Mouse (Mus musculus) layer of hippocampus, adult 18-20 months (tissue): ENCODE results near the gene Pnp. TPM values are rescaled to one million over a fixed set of nuclear protein-coding genes. Genes with fewer than 3 reads are reported as not detected.
"Not testable (repeated sequence)": the region's sequence is repeated elsewhere in the genome, so short reads cannot be mapped to it uniquely, and the experiment has no call there.

ENCODE experiments used
- DNase-seq, 2 experiments: peaks; one replicate each; pipeline ENCODE4 v3.0.0; 2022; ENCODE audit warnings: low spot score in 2 of 2
- long read RNA-seq: library from polyadenylated mRNA; stranded (forward); transcript quantifications from one replicate; pipeline ENCODE4 v2.0.0, GENCODE M21; 2021
- total RNA-seq, 2 experiments: library from RNA; stranded (reverse); gene quantifications; 2 replicates each; pipeline ENCODE4 v1.2.3; 2021

Gene Pnp
- 10 to 100 TPM; 13.1 to 18.3 TPM for total RNA-seq
- long read RNA-seq, partial matches to known transcripts = 1 of 4 reads
- long read RNA-seq, other reads (novel, unspliced or antisense) = 0 of 4 reads

DNA sequence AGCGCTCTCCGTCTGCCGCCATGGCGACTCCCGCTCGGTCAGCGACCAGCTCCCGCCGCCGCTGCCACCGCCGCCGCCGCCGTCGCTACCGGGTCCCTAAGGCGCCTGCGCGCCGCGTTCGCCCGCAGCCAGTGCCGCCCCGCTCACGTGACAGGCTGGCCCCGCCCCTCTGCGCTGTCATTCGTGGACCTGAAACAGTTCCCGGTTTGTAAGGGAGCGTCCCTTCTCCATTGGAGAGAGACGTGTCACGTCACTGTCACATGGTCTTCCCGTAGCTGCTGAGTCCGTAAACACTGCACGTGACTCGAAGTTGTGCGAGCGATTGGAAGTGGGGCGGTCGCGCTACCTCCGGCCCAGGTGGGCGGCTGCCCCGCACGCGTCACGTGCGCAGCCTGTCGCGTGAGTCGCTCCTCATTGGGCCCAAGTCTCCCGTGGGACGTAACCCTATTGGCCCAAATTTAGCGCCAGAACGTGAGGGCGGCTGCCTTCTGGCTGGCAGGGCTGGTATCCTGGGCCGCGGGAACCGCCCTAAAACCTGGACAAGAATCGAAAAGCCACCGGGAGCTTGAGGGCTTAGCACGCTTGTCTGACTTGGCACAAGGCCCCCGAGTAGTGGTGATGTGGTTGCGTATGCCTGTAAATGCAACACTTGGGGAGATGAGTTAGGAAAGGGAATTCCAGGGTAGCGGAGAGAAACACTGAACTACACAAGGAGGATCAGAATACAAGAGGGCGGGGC is at the start of gene Pnp, which contains the start of gene Pip4p1:
TSS of gene Pnp (plus strand) at position 329 of the 739 bp plus-strand sequence.
TSS of gene Pip4p1 (minus strand) at position 103 of the 739 bp plus-strand sequence.
- peak; percentile 99 for DNase-seq

DNA sequence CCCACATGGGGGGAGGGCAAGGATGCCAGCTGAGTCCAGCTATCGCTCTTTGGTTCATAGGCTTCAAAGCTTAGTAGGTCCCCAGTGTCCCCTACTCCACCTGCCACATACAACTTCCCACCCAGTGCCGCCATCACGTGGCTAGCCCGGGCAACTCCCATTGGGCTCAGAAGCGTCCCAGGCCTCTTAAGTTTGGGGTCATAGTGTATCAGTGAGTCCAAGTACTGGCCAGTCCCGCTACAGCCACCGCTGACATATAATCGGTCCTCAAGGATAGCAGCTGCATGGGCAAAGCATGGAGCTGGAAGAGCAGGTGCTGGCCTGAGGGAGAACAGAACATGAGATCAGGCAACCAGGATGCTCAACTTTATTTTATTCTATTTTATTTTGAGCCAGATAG is 39.3 kb upstream of the Pnp start:
- no peak for DNase-seq

DNA sequence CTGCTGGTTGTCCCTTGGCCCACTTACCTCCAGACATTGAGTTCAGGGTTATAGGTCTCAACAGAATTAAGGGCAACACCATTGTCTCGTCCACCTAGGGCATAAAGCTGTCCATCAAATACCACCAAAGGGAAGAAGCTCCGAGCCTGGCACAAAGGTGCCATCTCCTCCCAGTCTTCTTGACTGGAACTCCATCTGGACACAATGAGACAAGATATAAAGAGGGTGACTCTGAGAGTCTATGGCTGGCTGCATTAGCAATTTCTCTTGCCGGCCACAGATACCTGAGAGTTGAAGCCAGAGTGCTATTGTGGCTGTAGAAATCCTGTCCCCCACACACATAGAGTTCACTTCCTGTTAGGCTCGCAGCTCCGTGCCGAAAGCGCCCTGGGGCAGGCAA is 38.8 kb upstream of the Pnp start:
- no peak for DNase-seq

DNA sequence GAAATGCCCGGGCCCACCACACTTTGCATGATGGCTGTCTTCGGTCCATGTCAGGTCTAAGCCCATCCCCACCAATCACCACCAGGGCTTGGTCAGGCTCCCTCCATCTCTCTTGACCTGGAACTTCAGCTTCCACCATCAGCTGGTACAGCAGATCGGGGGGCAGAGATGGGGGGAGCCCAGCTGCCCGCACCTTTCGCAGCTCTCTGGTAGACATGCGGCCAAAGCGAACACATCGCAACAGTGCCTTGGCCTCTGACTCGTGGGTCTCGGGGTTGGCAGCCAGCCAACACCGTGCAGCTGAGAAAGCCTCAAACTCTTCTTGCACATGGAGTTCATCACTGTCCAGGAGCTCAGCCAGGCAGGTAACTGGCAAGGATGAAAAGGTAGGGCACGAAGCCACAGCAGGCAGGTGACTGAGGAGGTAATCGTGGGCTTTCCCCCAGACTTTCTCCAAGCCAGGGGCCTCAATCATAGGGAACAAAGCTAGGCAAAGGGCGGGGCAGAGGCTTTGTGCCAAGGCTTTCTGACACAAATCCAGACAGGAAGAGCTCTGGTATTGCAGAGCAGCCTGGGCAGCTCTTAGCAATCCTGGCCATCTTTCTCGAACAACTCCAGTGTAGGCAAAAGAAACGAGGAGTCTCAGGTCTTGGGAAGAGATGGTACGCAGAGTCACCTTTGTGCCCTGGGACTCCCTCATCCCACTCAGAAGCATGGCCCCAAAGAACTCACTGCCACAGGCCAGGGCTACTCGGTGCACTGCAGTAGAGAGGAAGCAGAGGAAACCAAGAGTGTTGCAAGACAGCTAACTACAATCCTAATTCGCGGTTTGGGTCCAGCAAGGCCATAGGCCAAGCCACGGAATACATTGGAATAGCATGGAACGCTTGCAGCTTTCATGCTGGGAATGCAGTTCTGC is 38.1 kb upstream of the Pnp start:
- DNase-seq = no peak

DNA sequence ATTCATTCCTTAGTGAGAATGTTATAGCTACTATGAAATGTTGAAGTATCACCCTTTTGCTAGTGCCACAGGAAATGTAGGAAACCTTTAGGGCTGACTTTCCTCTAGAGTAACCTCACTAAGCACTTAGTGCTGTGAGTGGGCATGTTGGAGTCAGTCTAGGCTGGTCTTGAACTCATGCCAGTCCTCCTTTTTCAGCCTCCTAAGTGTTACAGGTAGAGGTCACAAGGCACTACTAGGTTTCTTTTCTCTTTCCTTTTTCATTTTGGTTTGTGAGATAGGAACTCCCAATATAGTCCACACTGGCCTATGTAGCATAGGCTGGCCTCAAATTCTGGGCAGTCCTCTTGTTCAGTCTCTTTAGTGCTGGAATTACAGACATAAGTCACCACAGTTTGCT is 35.5 kb upstream of the Pnp start:
- DNase-seq = no peak

DNA sequence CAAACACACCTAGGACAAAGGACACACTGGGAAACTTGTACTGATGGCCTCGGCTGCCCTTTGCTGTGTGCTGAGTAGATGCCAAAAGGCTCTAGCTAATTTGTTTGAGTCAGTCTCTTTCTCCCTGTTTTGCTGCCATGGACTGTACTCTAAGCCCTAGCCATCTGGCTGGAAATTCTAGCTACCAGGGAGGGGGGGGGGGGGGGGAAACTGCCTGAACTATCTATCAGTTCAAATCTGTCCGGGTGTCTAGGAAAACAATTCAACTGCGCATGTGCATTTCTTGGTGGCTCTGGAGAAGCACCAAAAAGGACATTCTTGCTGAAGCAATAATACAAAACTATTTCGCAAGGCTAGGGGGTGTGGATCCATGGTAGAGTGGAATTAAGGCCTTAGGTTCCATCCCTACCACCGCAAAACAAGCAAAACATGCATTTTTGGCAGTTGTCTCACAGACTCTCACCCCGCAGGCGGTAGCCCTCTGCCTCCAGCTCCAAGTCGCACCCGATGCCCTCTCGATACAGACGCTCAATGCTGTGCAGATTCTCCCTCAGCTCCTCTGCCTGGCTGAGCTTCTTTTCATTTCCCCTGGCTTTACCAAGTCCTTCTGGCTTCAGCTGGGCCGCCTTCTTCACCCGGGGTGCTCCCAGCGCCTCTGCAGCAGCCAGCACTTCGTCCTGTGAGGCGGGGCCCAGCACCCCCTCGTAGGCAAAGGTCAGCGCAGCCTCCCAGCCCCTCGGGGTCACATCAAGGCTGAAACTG is 34.7 kb upstream of the Pnp start:
- peak; percentile 39 to 84 for DNase-seq

DNA sequence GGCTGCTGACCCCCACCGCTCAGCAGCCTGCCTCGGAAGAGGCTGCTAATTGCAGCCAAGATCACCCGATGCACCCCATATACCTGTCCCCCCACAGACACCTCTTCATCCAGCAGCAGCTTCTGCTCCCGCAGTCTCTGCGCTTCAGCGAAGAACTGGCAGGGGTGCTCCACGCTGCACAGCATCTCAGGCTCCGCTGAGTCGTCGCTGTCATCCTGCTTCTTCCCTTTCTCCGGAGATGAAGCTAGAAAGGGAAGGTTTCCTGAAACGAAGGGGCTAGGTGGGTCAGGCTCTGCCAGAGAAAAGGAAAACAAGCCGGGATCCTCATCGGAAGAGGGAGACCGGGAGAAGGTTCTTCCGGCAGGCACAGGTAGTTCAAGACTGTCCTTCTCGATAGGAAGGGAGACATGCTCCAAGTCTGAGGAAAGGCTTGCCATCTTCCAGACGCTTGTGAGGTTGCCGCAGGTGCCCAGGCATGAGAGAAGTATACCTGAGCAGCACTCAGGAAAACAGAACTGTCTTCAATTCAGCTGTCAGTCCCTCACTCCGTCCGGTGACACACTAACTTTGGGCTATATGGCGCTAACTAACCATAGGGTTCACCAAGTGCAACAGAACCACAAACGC is 34.0 kb upstream of the Pnp start:
- DNase-seq = peak; percentile 15 to 42

DNA sequence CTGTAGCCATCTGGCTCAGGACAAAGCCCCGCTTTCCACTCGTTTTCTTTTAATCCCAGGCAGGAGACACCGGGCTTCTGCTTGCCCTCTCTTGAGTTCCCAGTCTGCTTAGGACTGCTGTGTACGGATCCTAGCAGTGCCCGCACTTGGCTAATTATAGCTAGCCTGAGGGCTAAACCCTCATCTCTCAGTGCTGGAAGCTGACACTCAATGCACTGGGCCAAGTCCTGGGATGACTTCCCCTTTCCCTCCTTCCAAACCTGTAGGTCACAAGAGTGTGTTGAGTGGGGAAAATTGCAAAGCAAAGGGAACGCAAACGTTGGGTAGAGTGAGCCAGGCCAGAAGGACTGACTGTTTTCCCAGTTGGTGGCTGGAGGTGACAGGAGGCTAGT is 33.5 kb upstream of the Pnp start, which contains the start of gene Klhl33:
TSS of gene Klhl33 (minus strand) at position 134 of the 392 bp plus-strand sequence.
- DNase-seq = peak in 1 of 2 experiments; percentile 21

DNA sequence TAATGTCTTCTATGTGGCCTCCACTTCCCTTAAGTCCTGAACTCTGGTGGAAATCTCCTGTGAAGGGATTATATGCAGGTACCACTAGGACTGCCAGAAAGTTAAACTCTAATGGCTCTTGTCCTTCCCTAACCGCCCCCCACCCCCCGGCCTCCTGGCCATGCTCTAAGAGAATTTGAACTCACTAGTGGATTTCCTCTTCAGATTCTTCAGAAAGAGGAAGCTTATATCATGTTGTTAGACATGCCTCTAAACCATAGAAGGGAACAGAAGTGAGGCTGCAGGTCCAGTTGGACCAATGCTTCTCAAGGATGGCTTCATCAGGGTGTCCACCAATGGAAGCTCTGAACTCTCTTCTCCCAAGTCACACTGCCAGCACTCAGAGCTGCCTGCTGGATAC is 32.9 kb upstream of the Pnp start:
- DNase-seq = not testable (repeated sequence)

DNA sequence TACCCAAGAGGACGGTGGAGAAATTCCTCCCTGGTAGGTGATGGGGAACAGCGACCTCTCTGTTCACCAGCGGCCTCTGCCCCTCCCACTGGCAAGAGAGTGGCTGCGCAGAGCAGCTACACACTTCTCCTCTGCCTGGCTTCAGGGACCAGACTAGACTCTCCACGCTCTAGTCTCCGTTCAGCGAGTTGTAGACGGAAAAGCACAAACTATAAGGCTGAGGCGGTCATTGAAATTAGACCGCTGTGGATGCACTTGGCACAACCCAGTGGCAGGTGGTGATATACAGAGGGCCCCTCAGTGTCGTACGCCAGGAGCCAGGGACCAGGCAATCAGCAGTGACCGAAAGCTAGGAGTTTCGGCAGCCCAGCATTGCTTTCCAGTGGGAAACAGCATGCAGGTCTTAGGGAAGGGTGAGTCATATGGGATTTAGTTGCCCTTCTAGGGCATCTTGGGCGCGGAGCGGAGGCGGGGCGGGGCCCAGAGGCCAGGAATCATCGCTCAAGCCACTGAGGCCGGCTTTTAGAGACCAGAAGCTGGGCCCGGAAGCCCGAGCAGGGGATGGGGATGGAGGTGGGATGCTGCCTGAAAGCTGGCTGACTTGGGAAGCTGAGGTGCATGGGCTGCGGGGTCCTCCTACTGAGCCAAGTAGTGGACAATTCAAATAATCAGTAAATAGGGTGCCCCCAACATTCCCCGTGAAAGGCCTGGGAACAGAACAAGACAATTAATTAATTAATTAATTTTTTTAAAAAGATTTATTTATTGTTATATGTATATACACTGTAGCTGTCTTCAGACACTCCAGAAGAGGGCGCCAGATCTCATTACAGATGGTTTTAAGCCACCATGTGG is 26.7 kb upstream of the Pnp start:
- no peak for DNase-seq

DNA sequence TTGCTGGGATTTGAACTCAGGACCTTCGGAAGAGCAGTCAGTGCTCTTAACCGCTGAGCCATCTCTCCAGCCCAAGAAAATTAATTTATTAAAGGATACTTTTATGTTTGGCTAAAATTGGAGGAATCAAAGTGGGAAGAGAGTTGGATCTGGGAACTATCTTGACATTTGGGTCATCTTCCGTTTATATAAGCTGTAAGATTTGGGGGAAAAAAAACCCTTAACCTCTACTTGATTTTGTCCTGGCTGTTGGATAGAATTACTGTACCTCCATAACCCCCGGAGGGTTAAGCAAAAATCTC is 26.1 kb upstream of the Pnp start:
- DNase-seq = no peak

DNA sequence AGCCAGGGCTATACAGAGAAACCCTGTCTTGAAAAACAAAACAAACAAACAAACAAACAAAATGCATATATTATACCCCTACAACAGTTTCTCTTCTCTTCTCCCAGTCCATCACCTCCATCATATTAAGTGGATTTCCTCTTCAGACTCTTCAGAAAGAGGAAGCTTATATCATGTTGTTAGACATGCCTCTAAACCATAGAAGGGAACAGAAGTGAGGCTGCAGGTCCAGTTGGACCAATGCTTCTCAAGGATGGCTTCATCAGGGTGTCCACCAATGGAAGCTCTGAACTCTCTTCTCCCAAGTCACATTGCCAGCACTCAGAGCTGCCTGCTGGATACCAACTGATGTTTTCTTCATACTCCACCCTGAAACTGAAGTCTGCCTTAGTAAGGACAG is 25.6 kb upstream of the Pnp start:
- DNase-seq = not testable (repeated sequence)

DNA sequence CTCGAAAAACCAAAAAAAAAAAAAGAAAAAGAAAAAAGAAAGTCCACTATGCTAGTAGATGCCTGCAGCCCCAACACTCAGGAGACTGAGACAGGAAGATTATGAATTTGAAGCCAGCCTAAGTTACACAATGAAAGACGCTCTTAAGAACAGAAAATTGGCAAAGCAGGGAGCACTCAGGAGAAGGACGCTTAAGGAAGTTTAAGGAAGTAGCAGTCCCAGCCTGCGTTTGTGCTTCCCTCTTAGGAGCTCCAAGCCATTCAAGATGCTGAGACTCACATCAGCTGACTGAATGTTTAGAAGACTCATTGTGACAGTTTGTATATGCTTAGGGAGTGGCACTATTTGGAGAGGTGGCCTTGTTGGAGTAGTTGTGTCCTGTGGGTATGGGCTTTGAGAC is 22.8 kb upstream of the Pnp start:
- no peak for DNase-seq

DNA sequence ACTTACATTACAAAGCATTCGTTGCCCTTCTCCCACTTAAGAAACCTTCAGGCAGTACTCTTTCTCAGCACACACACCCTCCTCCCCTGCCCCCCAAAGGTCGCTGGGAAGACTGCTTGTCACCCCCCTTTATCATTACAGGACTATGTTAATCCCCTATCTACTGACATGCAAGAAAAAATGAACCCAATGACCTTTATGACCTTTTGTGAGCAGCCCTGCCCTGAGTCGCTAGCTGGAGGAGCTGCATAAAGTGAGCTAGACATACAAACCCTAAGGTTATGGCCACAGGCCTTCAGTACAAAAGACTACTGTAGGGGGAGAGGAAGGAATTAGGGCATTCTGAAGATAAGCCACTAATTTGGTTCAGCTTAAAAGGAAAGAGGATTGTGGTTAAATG is 19.5 kb upstream of the Pnp start:
- DNase-seq = no peak

DNA sequence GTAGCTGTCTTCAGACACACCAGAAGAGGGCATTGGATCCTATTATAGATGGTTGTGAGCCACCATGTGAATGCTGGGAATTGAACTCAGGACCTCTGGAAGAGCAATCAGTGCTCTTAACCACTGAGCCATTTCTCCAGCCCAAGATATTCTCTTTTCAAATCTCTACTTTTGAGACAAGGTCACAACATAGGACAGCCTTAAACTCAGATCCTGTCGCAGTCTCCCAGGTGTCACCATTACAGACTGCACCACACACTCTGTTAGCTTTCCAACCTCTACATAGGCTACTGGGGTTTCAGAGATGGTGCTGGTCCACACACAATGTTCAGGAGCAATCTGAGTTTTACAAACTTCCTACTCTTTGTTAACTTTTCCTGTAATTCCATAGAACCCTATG is 7.4 kb upstream of the Pnp start:
- not testable (repeated sequence) for DNase-seq

DNA sequence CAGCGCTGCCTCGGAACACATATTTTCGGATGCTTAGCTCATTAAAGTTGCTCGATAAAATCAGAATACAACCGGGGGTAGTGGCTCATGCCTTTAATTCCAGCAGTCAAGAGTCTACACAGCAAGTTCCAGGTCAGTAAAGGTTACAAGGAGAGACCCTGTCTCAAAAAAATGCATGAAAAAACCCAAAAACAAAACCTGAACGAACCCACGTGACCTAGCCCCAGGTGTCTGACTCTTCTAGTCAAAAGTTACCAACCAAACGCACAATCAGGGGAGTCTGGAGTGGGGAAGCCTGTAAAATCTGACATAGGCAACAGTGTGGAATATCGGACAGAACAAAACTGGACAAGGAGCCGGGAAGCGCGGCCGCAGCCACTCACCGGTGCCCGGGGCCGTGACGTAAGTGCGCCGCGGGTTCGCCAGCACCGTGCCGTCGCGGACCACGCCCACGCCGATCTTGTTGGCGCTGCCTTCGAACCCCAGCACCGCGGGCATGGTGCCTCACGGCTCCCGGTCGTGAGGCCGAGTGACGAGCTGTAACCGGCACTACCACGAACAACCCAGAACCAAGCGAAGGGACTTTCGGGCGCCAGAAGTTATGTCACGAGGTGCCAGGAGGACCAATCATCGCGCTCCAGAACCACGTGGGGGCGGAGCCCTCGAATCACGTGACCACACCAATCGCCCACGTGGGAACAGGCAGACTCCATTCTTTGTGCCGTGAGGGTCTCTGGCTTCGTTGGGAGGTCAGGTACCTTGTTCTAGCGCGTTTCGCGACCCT is 6.4 kb upstream of the Pnp start, which contains the start of the genes Osgep and Apex1:
TSS of gene Osgep (minus strand) at position 613 of the 784 bp plus-strand sequence.
TSS of gene Apex1 (plus strand) at position 688 of the 784 bp plus-strand sequence.
- peak; percentile 94 to 99 for DNase-seq

DNA sequence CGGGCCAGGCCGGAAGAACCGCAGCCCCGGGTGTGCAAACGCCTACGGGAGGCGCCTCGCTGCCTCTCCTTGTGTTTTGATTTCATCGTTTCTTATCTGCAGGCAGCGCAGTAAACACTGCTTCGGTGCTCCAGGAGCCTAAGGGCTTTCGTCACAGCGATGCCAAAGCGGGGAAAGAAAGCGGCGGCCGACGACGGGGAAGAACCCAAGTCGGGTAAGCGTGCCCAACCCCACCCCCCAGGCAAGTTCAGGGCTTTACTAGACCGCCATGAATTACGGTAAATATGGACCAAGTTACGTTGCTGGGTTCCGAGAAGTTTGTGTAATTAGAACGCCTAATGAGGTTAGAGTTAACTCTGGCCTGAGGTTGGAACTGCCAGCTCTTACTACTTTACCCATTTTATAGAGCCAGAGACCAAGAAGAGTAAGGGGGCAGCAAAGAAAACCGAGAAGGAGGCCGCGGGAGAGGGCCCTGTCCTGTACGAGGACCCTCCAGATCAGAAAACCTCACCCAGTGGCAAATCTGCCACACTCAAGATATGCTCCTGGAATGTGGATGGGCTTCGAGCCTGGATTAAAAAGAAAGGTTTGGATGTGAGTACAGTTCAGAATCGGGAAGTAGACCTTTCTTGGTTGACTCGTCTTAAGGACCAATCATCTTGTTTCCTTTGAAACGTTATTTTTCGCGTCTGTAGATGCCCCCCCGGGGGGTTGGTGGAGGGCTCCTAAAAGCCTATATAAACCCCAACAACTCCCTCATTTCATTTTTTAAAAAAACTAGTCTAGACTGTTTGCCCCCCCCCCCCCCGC is 5.6 kb upstream of the Pnp start:
- DNase-seq = no peak

DNA sequence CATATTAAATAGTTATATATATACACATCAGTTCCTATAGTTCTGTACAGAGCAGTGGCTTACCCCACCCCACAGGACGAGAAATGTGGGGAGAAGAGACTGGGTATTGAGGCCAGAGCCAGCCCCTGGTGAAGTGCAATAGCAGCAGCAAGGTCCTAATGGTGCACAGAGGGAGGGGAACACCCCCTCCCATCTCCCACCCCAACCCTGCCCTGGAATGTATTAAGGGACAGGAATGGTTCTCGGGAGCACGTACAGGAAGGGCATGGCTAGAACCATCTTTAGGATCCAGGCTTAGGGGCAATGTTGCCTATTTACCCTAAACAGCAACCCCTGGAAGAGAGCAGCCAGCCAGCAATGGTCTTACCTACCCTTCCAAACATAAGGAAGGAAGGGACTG is 3.5 kb upstream of the Pnp start:
- no peak for DNase-seq
